Mouse (Mus musculus) c-Kit-positive CD71-positive TER-119-positive erythroid progenitor cells, embryonic 14.5 days (primary cell): ENCODE measurements around the gene Acrbp.

Source experiments
- DNase-seq: peaks from one replicate; pipeline ENCODE4 v3.0.0-alpha.2; 2013; ENCODE audit warnings: low spot score

Gene Acrbp

DNA sequence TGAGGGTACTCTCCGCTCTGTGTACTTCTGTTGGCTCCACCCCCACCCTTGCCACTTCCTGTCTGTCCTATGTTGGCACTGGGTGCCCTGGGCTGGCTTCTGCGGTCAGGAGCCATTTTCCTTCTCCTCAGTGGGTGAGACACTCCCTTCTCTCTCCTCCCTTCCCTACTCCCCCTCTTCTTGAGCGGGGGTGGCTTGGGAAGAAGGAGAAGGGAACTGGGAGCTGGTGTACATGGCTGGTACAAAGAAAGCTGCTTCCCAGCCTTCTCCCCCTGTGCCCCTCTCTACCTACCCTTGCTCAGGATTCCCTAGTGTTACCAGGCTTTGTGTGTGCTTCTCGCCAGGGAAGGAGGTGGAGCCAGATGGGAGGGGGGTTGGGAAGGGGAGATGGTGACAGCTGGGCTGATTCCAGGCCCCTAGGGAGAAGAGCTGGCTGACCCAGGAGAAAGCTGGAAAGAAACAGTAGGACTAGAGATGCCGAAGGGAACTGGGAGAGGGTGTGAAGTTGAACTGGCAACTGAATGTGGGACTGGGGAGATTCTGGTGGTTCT lies 50.0 kb downstream of the Acrbp start:
- no peak for DNase-seq

DNA sequence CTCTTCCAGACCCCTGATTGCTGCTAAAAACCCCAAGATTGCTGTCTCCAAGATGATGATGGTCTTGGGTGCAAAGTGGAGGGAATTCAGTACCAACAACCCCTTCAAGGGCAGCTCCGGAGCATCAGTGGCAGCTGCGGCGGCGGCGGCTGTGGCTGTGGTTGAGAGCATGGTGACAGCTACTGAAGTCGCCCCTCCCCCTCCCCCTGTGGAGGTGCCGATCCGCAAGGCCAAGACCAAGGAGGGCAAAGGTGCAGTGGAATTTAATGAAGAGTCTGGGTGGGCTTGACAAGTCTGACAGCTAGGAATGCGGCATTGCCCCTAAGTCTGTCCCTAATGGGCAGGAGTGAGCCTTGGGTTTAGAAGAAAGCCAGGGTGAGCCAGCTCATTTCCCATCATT lies 52.0 kb downstream of the Acrbp start:
- no peak for DNase-seq

DNA sequence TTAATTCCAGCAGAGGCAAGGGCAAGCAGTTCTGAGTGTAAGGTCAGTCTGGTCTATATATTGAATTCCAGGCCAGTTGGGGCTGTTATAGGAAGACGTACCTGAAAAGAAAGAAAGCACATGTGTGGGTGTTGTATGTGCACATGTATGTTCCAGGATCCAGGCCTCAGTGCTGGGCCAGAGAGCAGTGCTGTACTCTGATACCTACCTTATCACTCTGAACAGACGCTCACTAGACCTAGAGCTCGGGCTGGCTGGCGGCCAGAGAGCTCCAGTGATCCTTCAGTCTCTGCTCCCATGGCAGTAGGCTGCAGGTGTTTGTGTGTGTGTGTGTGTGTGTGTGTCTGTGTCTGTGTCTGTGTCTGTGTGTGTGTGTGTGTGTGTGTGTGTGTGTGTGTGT lies 54.7 kb downstream of the Acrbp start:
- DNase-seq, result peak; percentile 95

DNA sequence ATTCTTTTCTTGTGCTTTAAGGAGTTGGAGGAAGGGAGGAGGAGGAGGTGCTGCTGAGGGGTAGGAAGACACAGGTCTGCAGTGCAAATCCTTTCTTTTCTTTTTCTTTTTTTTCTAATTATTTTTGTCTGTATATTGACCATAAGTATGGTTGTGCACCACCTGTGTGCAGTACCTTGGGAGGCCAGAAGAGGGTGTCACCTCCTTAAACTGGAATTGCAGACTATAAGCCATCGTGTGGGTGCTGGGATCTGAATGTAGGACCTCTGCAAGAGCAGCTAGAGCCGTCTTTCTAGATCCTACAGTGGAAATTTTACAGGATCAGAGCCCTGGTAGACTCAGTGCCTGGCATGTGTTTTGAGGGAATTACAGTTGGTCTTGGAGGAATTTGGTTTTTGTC lies 58.2 kb downstream of the Acrbp start:
- DNase-seq, result no peak

DNA sequence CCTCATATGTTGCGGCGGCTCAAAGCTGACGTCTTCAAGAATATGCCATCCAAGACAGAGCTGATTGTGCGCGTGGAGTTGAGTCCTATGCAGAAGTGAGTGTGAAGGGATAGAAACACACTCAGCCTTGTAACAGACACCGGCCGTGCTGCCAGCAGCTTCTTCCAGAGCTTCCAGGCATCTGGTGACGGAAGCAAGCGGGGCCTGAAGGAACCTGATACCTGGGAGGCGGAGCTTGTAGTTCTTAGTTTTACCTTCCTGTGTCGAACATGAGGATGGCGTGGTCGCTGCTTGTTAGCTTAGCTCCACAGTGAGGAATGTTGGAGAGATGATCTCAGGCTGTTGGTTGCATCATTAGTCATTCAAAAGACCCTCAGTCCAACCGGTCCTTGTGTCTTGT lies 59.9 kb downstream of the Acrbp start:
- no peak for DNase-seq

DNA sequence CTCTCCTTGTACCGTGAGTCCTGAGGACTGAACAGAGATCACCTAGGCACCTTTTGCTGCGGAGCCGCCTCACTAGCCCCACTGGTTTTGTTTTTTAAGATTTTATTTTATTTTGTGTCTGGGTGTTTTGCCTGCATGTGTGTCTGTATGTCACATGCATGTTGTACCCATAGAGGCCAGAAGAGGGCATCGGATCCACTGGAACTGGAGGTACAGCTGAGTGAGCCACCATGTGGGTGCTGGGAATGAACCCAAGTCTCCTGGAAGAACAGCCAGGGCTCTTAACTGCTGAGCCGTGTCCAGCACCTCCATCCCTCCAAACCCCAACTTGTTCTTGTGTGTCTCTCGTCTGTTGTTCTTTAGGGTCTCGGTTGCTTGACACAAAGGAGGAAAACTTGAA lies 61.4 kb downstream of the Acrbp start:
- DNase-seq, result no peak

DNA sequence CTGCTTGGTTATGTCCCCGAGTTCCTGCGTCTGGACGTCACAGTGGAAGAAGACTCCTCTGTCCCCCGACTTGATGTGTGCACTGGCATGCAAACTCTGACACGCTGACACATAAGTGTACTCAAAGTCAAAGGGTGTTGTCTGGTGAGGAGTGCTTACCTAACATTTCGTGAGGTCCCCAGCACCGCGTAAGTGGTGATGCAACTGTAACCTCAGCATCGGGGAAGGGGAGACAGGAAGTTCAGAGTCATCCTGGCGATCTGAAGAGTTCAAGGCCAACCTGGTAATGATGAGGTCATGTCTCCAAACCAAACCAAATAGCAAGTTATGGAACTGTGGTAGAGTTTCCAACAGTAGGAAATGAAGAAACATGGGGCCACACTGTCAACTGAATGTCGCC lies 63.1 kb downstream of the Acrbp start:
- no peak for DNase-seq
